Mouse (Mus musculus) C2C12 (cell line): Measurements from ENCODE around the gene 4930518I15Rik.

Experiments
- CTCF ChIP-seq: IDR thresholded peaks from one replicate; pipeline ENCODE4 v1.5.1; 2011; ENCODE audit not compliant: control insufficient read depth, insufficient read depth, insufficient read length
- USF1 ChIP-seq: IDR thresholded peaks from one replicate; pipeline ENCODE4 v1.6.1; 2011; ENCODE audit warnings: low read depth, mild to moderate bottlenecking, control low read depth, moderate library complexity

GRCm38 (mm10) chr2:156904976-156905717 is 47.4 kb upstream of the 4930518I15Rik start:
- peak; percentile 3 for TF ChIP-seq CTCF
- no peak for TF ChIP-seq USF1
